Mouse (Mus musculus) embryonic facial prominence, embryonic 12.5 days (tissue): ENCODE data around the gene A630095N17Rik. TPM values are rescaled to one million over a fixed set of nuclear protein-coding genes. Genes with fewer than 3 reads are reported as not detected.

Source experiments
- ATAC-seq: fragments of 200-750 bp; cut with Nextera tagmentation; 2 replicates; pipeline ENCODE4 v1.8.0; 2017; ENCODE audit not compliant: insufficient number of reproducible peaks, insufficient read depth, low FRiP score, low TSS enrichment
- H3K27ac ChIP-seq: fragments of 300-500 bp; sonication (generic); 2 replicates; pipeline ENCODE4 v1.5.1; 2016; ENCODE audit warnings: mild to moderate bottlenecking
- H3K27me3 ChIP-seq: fragments of 300-500 bp; sonication (generic); 2 replicates; pipeline ENCODE4 v1.6.1; 2016; ENCODE audit warnings: mild to moderate bottlenecking, moderate library complexity
- H3K36me3 ChIP-seq: fragments of 300-500 bp; sonication (generic); 2 replicates; pipeline ENCODE4 v1.6.1; 2016; ENCODE audit warnings: mild to moderate bottlenecking
- H3K4me1 ChIP-seq: fragments of 300-500 bp; sonication (generic); 2 replicates; pipeline ENCODE4 v1.6.1; 2016
- H3K4me2 ChIP-seq: fragments of 300-500 bp; sonication (generic); replicated peaks from 2 replicates; pipeline ENCODE4 v1.6.1; 2016; ENCODE audit warnings: mild to moderate bottlenecking, moderate library complexity
- H3K4me3 ChIP-seq: fragments of 300-500 bp; sonication (generic); 2 replicates; pipeline ENCODE4 v1.5.1; 2016; ENCODE audit warnings: mild to moderate bottlenecking
- H3K9ac ChIP-seq: fragments of 300-500 bp; sonication (generic); 2 replicates; pipeline ENCODE4 v1.6.1; 2016; ENCODE audit warnings: mild to moderate bottlenecking, moderate library complexity
- H3K9me3 ChIP-seq: fragments of 300-500 bp; sonication (generic); 2 replicates; pipeline ENCODE4 v1.6.1; 2016; ENCODE audit warnings: mild to moderate bottlenecking, moderate library complexity
- WGBS: fragments of 180-500 bp; shearing (Covaris S2); methylation state at CpG from one replicate; pipeline ENCODE4 v1.1.7; 2016; 5-methylcytosine and 5-hydroxymethylcytosine counted together
- polyA plus RNA-seq: library from polyadenylated mRNA; unstranded; fragments of >200 nt; fragmentation: Nextera tagmentation; extraction: Ambion mirVana; gene quantifications from 2 replicates; pipeline ENCODE4 v1.2.1, GENCODE M21; 2016

A630095N17Rik gene
- not detected in 2 replicates for polyA plus RNA-seq

- Histone ChIP-seq H3K27ac (no peak within 1 kb of the TSS), H3K27me3 (0 out of 2 replicates have a peak, but pooled peaks cover under 1% of the 10 kb centered on the region), H3K9me3 (no peaks in the 10 kb centered on the region), H3K4me2 (no peak within 1 kb of the TSS), H3K4me3 (no peak within 1 kb of the TSS), H3K4me1 (peaks cover 4% of the 10 kb centered on the region; the same call in 1 of the 2 replicates), H3K36me3 (no peaks in the 10 kb centered on the region), H3K9ac (no peak within 1 kb of the TSS)
- no peak for ATAC-seq
- WGBS: 64% methylated on average over 5 of the region's 5 CpGs
These were observed at the start of gene A630095N17Rik for GRCm38 (mm10) chr1:75231664-75232152. Gene A630095N17Rik (minus strand): TSS chr1:75232102.

GRCm38 (mm10) chr1:75278228-75278627 is 46.3 kb upstream of the A630095N17Rik start, which contains the start of gene Resp18:
Gene Resp18 (minus strand): TSS chr1:75278415.
- no peak for ATAC-seq
- H3K9ac ChIP-seq: no peak within 1 kb of the TSS
- H3K4me1 ChIP-seq: no peaks in the 10 kb centered on the region
- H3K36me3 ChIP-seq: no peaks in the 10 kb centered on the region
- WGBS: 5% methylated on average over 13 of the region's 13 CpGs
- no peaks in the 10 kb centered on the region for H3K9me3 ChIP-seq
- no peak within 1 kb of the TSS for H3K4me3 ChIP-seq
- H3K27ac ChIP-seq: no peak within 1 kb of the TSS
- peaks cover 38% of the 10 kb centered on the region for H3K27me3 ChIP-seq
- H3K4me2 ChIP-seq: no peak within 1 kb of the TSS

GRCm38 (mm10) chr1:75277195-75278188 is 45.6 kb upstream of the A630095N17Rik start:
- WGBS: 5% methylated on average over 23 of the region's 23 CpGs
- H3K4me1 ChIP-seq: no peaks in the 10 kb centered on the region
- no peak overlapping the region for H3K9ac ChIP-seq
- H3K9me3 ChIP-seq: no peaks in the 10 kb centered on the region
- H3K36me3 ChIP-seq: no peaks in the 10 kb centered on the region
- no peak overlapping the region for H3K4me3 ChIP-seq
- H3K4me2 ChIP-seq: no peak overlapping the region
- peaks cover 34% of the 10 kb centered on the region for H3K27me3 ChIP-seq
- no peak overlapping the region for H3K27ac ChIP-seq
- ATAC-seq: no peak

GRCm38 (mm10) chr1:75264091-75264880 is 32.4 kb upstream of the A630095N17Rik start, which contains the start of gene Ptprn:
Gene Ptprn (minus strand): TSS chr1:75264502.
- 11% methylated on average over 32 of the region's 32 CpGs for WGBS
- no peak within 1 kb of the TSS for H3K9ac ChIP-seq
- no peaks in the 10 kb centered on the region for H3K9me3 ChIP-seq
- H3K4me1 ChIP-seq: peaks cover 5% of the 10 kb centered on the region; the same call in 1 of the 2 replicates
- H3K27ac ChIP-seq: no peak within 1 kb of the TSS
- peaks cover 49% of the 10 kb centered on the region for H3K27me3 ChIP-seq
- H3K4me3 ChIP-seq: peak within 1 kb of the TSS; percentile 15; the same call in 1 of the 2 replicates
- no peaks in the 10 kb centered on the region for H3K36me3 ChIP-seq
- peak within 1 kb of the TSS; percentile 39 for H3K4me2 ChIP-seq
- no peak for ATAC-seq

- Histone ChIP-seq H3K4me2 (peak overlapping the region; percentile 39), H3K4me3 (peak overlapping the region; percentile 15; the same call in 1 of the 2 replicates), H3K9me3 (no peaks in the 10 kb centered on the region), H3K27me3 (peaks cover 48% of the 10 kb centered on the region), H3K36me3 (no peaks in the 10 kb centered on the region), H3K9ac (no peak overlapping the region), H3K27ac (no peak overlapping the region), H3K4me1 (peaks cover 5% of the 10 kb centered on the region; the same call in 1 of the 2 replicates)
- 0 out of 2 replicates have a peak, but pooled peaks have one; percentile 28 for ATAC-seq
- WGBS: 2% methylated on average over 40 of the region's 40 CpGs
These were observed 31.4 kb upstream of the A630095N17Rik start for GRCm38 (mm10) chr1:75262969-75263951.

GRCm38 (mm10) chr1:75261278-75261677 is 29.4 kb upstream of the A630095N17Rik start:
- Histone ChIP-seq H3K9me3 (no peaks in the 10 kb centered on the region), H3K4me2 (no peak overlapping the region), H3K27me3 (peaks cover 55% of the 10 kb centered on the region), H3K9ac (no peak overlapping the region), H3K36me3 (no peaks in the 10 kb centered on the region), H3K4me3 (no peak overlapping the region), H3K4me1 (peaks cover 5% of the 10 kb centered on the region; the same call in 1 of the 2 replicates), H3K27ac (no peak overlapping the region)
- ATAC-seq: no peak

GRCm38 (mm10) chr1:75255516-75256046 is 23.7 kb upstream of the A630095N17Rik start:
- Histone ChIP-seq H3K9ac (no peak overlapping the region), H3K27me3 (peaks cover 15% of the 10 kb centered on the region; the same call in 1 of the 2 replicates), H3K4me2 (no peak overlapping the region), H3K4me1 (peaks cover 9% of the 10 kb centered on the region; the same call in 1 of the 2 replicates), H3K36me3 (no peaks in the 10 kb centered on the region), H3K27ac (no peak overlapping the region), H3K4me3 (no peak overlapping the region), H3K9me3 (no peaks in the 10 kb centered on the region)
- ATAC-seq: no peak
- 64% methylated on average over 10 of the region's 10 CpGs for WGBS

GRCm38 (mm10) chr1:75254625-75255013 is 22.7 kb upstream of the A630095N17Rik start:
- ATAC-seq: no peak
- no peaks in the 10 kb centered on the region for H3K36me3 ChIP-seq
- H3K4me3 ChIP-seq: no peak overlapping the region
- H3K4me1 ChIP-seq: peaks cover 11% of the 10 kb centered on the region; the same call in 1 of the 2 replicates
- H3K27ac ChIP-seq: no peak overlapping the region
- no peak overlapping the region for H3K9ac ChIP-seq
- WGBS: 66% methylated on average over 8 of the region's 8 CpGs
- H3K4me2 ChIP-seq: no peak overlapping the region
- H3K9me3 ChIP-seq: no peaks in the 10 kb centered on the region
- peaks cover 15% of the 10 kb centered on the region; the same call in 1 of the 2 replicates for H3K27me3 ChIP-seq

- no peaks in the 10 kb centered on the region for H3K36me3 ChIP-seq
- no peak overlapping the region for H3K27ac ChIP-seq
- H3K4me1 ChIP-seq: peaks cover 11% of the 10 kb centered on the region; the same call in 1 of the 2 replicates
- ATAC-seq: no peak
- H3K27me3 ChIP-seq: peaks cover 15% of the 10 kb centered on the region; the same call in 1 of the 2 replicates
- WGBS: 65% methylated on average over 16 of the region's 16 CpGs
- no peak overlapping the region for H3K4me3 ChIP-seq
- H3K9ac ChIP-seq: no peak overlapping the region
- no peak overlapping the region for H3K4me2 ChIP-seq
- H3K9me3 ChIP-seq: no peaks in the 10 kb centered on the region
These were observed 22.1 kb upstream of the A630095N17Rik start for GRCm38 (mm10) chr1:75253849-75254624.
